Mouse (Mus musculus) liver, adult 2 months (tissue): ENCODE measurements at regions not wholly inside any gene's neighbourhood (a gene's known extent, or its start where the extent isn't known, plus 50 kb on each side); places are given as distances from the start of the nearest gene placed in this dataset.

Experiments
- CTCF ChIP-seq: fragments of 200-500 bp; IDR thresholded peaks from 2 replicates; pipeline ENCODE4 v1.5.1; 2011; ENCODE audit warnings: low read depth, low read length, control low read depth
- POLR2A ChIP-seq: fragments of 200-500 bp; IDR thresholded peaks from 2 replicates; pipeline ENCODE4 v1.6.1; 2011; ENCODE audit warnings: low read length, control low read depth; ENCODE audit not compliant: insufficient read depth; ENCODE audit errors: extremely low read depth

DNA sequence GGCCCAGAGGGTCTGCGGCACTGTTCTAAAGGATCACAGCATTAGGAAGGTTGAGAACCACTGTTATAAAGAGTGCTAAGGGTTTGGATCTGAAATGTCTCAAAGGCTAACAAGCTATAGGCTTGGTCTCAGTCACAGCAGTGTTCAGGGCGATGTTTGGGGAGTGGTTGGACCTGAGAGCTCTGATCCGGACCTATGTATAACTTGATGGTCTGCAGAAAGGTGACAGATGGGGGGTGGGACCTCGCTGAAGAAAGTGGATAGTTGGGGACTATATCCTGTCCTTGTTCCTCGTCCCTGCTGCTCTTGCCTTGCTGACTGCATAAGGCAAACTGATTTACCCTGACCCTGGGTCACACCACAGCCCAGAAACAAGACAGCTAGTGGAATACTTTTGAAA, 572.9 kb downstream of the Tmem132b start:
- TF ChIP-seq CTCF: no peak
- no peak for TF ChIP-seq POLR2A
